16 mouse cellular contexts compared by ENCODE assay signal in the genomic region with DNA sequence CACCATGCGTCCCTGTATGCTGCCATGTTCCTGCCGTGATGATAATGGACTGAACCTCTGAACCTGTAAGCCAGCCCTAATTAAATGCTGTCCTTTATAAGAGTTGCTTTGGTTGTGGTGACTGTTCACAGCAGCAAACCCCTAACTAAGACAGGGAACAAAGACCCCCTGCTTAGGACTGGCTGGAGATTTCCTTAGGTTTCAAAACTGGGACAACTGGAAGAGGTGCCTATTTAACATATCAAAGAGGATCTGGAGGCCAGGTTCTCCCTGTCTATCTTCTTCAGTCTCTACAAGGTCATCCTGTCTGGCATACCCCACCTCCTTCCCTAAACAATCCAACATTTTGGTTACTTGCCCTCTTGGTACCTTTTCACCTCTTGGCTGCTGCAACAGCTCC.
"Had no signal": no experiment of that assay in that cellular context is flagged by ENCODE, and none has a peak within 500 bp of the region (broad histone marks: within the 10 kb centered on the region; RNA-seq: fewer than 3 reads in every experiment).

No protein-coding gene starts in this region.

- H3K4me2 ChIP-seq: lung, embryonic 14.5 days; midbrain, embryonic 12.5 days; neural tube, embryonic 13.5 days; neural tube, embryonic 15.5 days; stomach, embryonic 15.5 days had no signal

- H3K27me3 ChIP-seq: midbrain, embryonic 12.5 days; neural tube, embryonic 13.5 days; neural tube, embryonic 15.5 days; stomach, embryonic 15.5 days had no signal

- H3K36me3 ChIP-seq: stomach, embryonic 15.5 days had no signal

- H3K27ac ChIP-seq: midbrain, embryonic 10.5 days; midbrain, embryonic 12.5 days; neural tube, embryonic 13.5 days; neural tube, embryonic 15.5 days; stomach, embryonic 15.5 days had no signal

- H3K9ac ChIP-seq: lung, embryonic 14.5 days; midbrain, embryonic 12.5 days; neural tube, embryonic 13.5 days; neural tube, embryonic 15.5 days; stomach, embryonic 15.5 days had no signal

- ATAC-seq: midbrain, embryonic 16.5 days had no signal

- DNase-seq: lung, adult 18-20 months; lung, embryonic 14.5 days; lung, postnatal 10 days; lung, postnatal 4 days; midbrain, embryonic 14.5 days; right cerebral cortex, postnatal 14 days; thymus, adult 18-20 months; thymus, postnatal 14 days; thymus, postnatal 36 days had no signal

- H3K9me3 ChIP-seq: midbrain, embryonic 12.5 days; neural tube, embryonic 13.5 days; neural tube, embryonic 15.5 days; stomach, embryonic 15.5 days had no signal

- H3K4me1 ChIP-seq: neural tube, embryonic 13.5 days; neural tube, embryonic 15.5 days; stomach, embryonic 15.5 days had no signal

- H3K4me3 ChIP-seq: midbrain, embryonic 10.5 days; midbrain, embryonic 12.5 days; myocyte; neural tube, embryonic 13.5 days; neural tube, embryonic 15.5 days; stomach, embryonic 15.5 days had no signal
